Mouse (Mus musculus): ENCODE measurements around the gene Dazap2.

DNA sequence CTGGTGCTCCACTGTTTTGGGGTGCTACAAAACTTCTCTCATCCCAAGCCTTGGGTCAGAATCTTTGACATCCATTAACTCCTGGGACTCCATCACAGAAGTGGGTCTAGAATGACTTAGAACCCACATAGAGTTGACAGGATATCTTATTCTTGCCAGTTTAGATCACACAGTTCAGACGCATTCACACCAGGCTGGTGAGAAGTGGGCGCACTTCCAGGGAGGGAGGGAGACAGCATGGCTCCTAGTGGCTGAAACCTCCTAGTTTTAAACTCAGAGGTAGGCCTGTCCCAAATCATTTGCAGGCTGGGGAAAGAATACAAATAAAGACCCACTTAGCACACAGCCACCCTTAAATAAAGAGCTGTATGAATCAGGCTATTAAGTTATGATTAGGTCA, 40.8 kb upstream of the Dazap2 start:
- TF ChIP-seq CTCF (IDR thresholded peaks at IDR 0.05; ENCODE audit: insufficient read depth, low read depth, low read length): no peak
- no peak for TF ChIP-seq POLR2A (IDR thresholded peaks at IDR 0.05; ENCODE audit: insufficient read depth, low read depth, low read length)

Measured in olfactory bulb, adult 2 months (tissue).